Comparison of ENCODE assay signal across 8 mouse cellular contexts in genomic region chr13:76055391-76056232, GRCm38 (mm10). TPM values are rescaled to one million over a fixed set of nuclear protein-coding genes. Genes with fewer than 3 reads are reported as not detected.
DNase-seq lines count a peak whose midpoint lies in the region; ATAC-seq and TF ChIP-seq lines count a peak whose summit lies in the region.

No protein-coding gene starts in this region.

- TF ChIP-seq CTCF in hindbrain, postnatal 0 days (IDR thresholded peaks at IDR 0.05; ENCODE audit: low read depth): no peak; the same call in 1 of the 2 replicates
- no peak for TF ChIP-seq CTCF in left cerebral cortex, adult 2 months (IDR thresholded peaks at IDR 0.05)

- H3K4me3 ChIP-seq in forebrain, embryonic 16.5 days (replicated peaks; ENCODE audit: low read length): peak overlapping the region; percentile 49
- peak overlapping the region; percentile 57 for H3K4me3 ChIP-seq in hindbrain, postnatal 0 days (ENCODE audit: low read length)
- peak overlapping the region; percentile 66 for H3K4me3 ChIP-seq in left cerebral cortex, adult 2 months
- peak overlapping the region; percentile 15; the same call in 1 of the 2 replicates for H3K4me3 ChIP-seq in macrophage (ENCODE audit: inconsistent target)

- H3K9ac ChIP-seq in forebrain, embryonic 16.5 days (replicated peaks; ENCODE audit: low read depth, low read length): peak overlapping the region; percentile 65
- peak overlapping the region; percentile 54 for H3K9ac ChIP-seq in hindbrain, postnatal 0 days (replicated peaks; ENCODE audit: low read length)

- peak; percentile 52 for DNase-seq in R1 (ENCODE audit: low read depth, low spot score)
- peak; percentile 82 for DNase-seq in cerebellum, adult 11-12 months
- DNase-seq in hindbrain, postnatal 0 days (ENCODE audit: low spot score): peak; percentile 53
- DNase-seq in left cerebral cortex, adult 2 months (ENCODE audit: extremely low spot score in 1 of 2, low spot score in 2 of 2): peak; percentile 31 to 50
- peak; percentile 24 for DNase-seq in right cerebral cortex, postnatal 14 days
- no peak for DNase-seq in urinary bladder, adult 2 months (ENCODE audit: low spot score)

- no peaks in the 10 kb centered on the region for H3K9me3 ChIP-seq in forebrain, embryonic 16.5 days (ENCODE audit: control insufficient read depth, low read length)
- H3K9me3 ChIP-seq in hindbrain, postnatal 0 days (ENCODE audit: low read length): no peaks in the 10 kb centered on the region

- H3K4me1 ChIP-seq in forebrain, embryonic 16.5 days (replicated peaks; ENCODE audit: control insufficient read depth, insufficient read depth, low read length): peaks cover 14% of the 10 kb centered on the region
- no peaks in the 10 kb centered on the region for H3K4me1 ChIP-seq in hindbrain, postnatal 0 days (ENCODE audit: insufficient read depth, low read length)

- peak overlapping the region; percentile 76 for H3K4me2 ChIP-seq in forebrain, embryonic 16.5 days (ENCODE audit: low read length)
- H3K4me2 ChIP-seq in hindbrain, postnatal 0 days (ENCODE audit: low read depth, low read length): peak overlapping the region; percentile 98

- H3K27ac ChIP-seq in forebrain, embryonic 16.5 days (ENCODE audit: low read length): no peak overlapping the region
- H3K27ac ChIP-seq in hindbrain, postnatal 0 days: peak overlapping the region; percentile 54
- H3K27ac ChIP-seq in left cerebral cortex, adult 2 months: peak overlapping the region; percentile 82
- no peak overlapping the region for H3K27ac ChIP-seq in macrophage

- peak; percentile 72 for ATAC-seq in forebrain, embryonic 16.5 days
- peak; percentile 67 for ATAC-seq in hindbrain, postnatal 0 days

- no peaks in the 10 kb centered on the region for H3K79me2 ChIP-seq in macrophage (ENCODE audit: inconsistent target)

- WGBS in forebrain, embryonic 16.5 days: 1% methylated on average over 52 of the region's 59 CpGs
- under 1% methylated on average over 58 of the region's 59 CpGs for WGBS in hindbrain, postnatal 0 days
- 2% methylated on average over 58 of the region's 59 CpGs for whole genome bisulfite sequencing in macrophage (ENCODE audit: missing documents)

- peaks cover 26% of the 10 kb centered on the region for H3K27me3 ChIP-seq in forebrain, embryonic 16.5 days (replicated peaks; ENCODE audit: control insufficient read depth, insufficient read depth, low read length)
- 0 out of 2 replicates have a peak, but pooled peaks cover 7% of the 10 kb centered on the region for H3K27me3 ChIP-seq in hindbrain, postnatal 0 days (ENCODE audit: insufficient read depth, low read length)

- no peaks in the 10 kb centered on the region for H3K36me3 ChIP-seq in forebrain, embryonic 16.5 days (ENCODE audit: control insufficient read depth, insufficient read depth)
- no peaks in the 10 kb centered on the region for H3K36me3 ChIP-seq in hindbrain, postnatal 0 days (ENCODE audit: insufficient read depth, low read length)
- no peaks in the 10 kb centered on the region for H3K36me3 ChIP-seq in macrophage (ENCODE audit: inconsistent target)

- intact Hi-C loops in left cerebral cortex, adult 2 months (cut with DNase I): loop anchor here (1.0 kb wide), 1 partner anchor 37 kb away; the partner anchor contains the start of gene Rfesd

RNA-seq across cellular contexts. Expression of gene Gpr150, which starts 1.2 kb away (rescaled TPM):
- polyA plus RNA-seq in forebrain, embryonic 16.5 days (2015; fragmentation: Nextera tagmentation; extraction: Ambion mirVana): 1.5 and 1.8 TPM in 2 replicates
- total RNA-seq in hindbrain, postnatal 0 days (2014; rRNA removed): 2.8 and 5.2 TPM in 2 replicates
- polyA plus RNA-seq in hindbrain, postnatal 0 days (2015; fragmentation: Nextera tagmentation; extraction: Ambion mirVana): 3.8 and 4.0 TPM in 2 replicates
- 1 to 10 TPM; 3.4 to 4.2 TPM for total RNA-seq in left cerebral cortex, adult 2 months (2021)
- total RNA-seq in macrophage (2018; cell fraction: chromatin; rRNA removed): not detected
- under 1 TPM in 5 of 26 experiments, not detected in 21; 0.05 to 0.15 (median 0.06) TPM for total RNA-seq in macrophage (2018; cell fraction: cytosol; rRNA removed)
- not detected for total RNA-seq in macrophage (2018; cell fraction: nucleus; rRNA removed)
- polyA plus RNA-seq in macrophage (2018): not detected in 3 replicates
- polyA plus RNA-seq in urinary bladder, adult 2 months (2012; rRNA removed): not detected in 2 replicates

RNA-seq across cellular contexts. Expression of gene Rfesd, which starts 37.1 kb away (rescaled TPM):
- polyA plus RNA-seq in forebrain, embryonic 16.5 days (2015; fragmentation: Nextera tagmentation; extraction: Ambion mirVana): 16.7 and 20.2 TPM in 2 replicates
- total RNA-seq in hindbrain, postnatal 0 days (2014; rRNA removed): 12.9 and 16.3 TPM in 2 replicates
- polyA plus RNA-seq in hindbrain, postnatal 0 days (2015; fragmentation: Nextera tagmentation; extraction: Ambion mirVana): 22.3 and 23.9 TPM in 2 replicates
- 10 to 100 TPM; 18.7 to 19.3 TPM for total RNA-seq in left cerebral cortex, adult 2 months (2021)
- 10 to 100 TPM in 10 of 26 experiments, 1 to 10 TPM in 16; 2.3 to 24.2 (median 8.1) TPM for total RNA-seq in macrophage (2018; cell fraction: chromatin; rRNA removed)
- 10 to 100 TPM in 23 of 26 experiments, 1 to 10 TPM in 3; 7.3 to 21.4 (median 15.4) TPM for total RNA-seq in macrophage (2018; cell fraction: cytosol; rRNA removed)
- total RNA-seq in macrophage (2018; cell fraction: nucleus; rRNA removed): 10 to 100 TPM in 12 of 26 experiments, 1 to 10 TPM in 14; 4.6 to 23.0 (median 8.7) TPM
- polyA plus RNA-seq in macrophage (2018): 13.1 to 15.2 TPM (median 13.5 TPM) in 3 replicates
- 16.4 and 17.5 TPM in 2 replicates for polyA plus RNA-seq in urinary bladder, adult 2 months (2012; rRNA removed)

RNA-seq across cellular contexts. Expression of gene Arsk, which starts 42.8 kb away (rescaled TPM):
- 4.3 and 4.6 TPM in 2 replicates for polyA plus RNA-seq in forebrain, embryonic 16.5 days (2015; fragmentation: Nextera tagmentation; extraction: Ambion mirVana)
- total RNA-seq in hindbrain, postnatal 0 days (2014; rRNA removed): 6.7 and 8.7 TPM in 2 replicates
- 5.1 and 6.3 TPM in 2 replicates for polyA plus RNA-seq in hindbrain, postnatal 0 days (2015; fragmentation: Nextera tagmentation; extraction: Ambion mirVana)
- 1 to 10 TPM; 4.3 to 6.6 TPM for total RNA-seq in left cerebral cortex, adult 2 months (2021)
- total RNA-seq in macrophage (2018; cell fraction: chromatin; rRNA removed): 10 to 100 TPM in 10 of 26 experiments, 1 to 10 TPM in 12, under 1 TPM in 4; 0.73 to 38.7 (median 8.5) TPM
- 10 to 100 TPM in 13 of 26 experiments, 1 to 10 TPM in 13; 6.3 to 16.1 (median 10.3) TPM for total RNA-seq in macrophage (2018; cell fraction: cytosol; rRNA removed)
- 10 to 100 TPM in 16 of 26 experiments, 1 to 10 TPM in 10; 3.7 to 30.8 (median 10.7) TPM for total RNA-seq in macrophage (2018; cell fraction: nucleus; rRNA removed)
- polyA plus RNA-seq in macrophage (2018): 7.7 to 13.7 TPM (median 13.1 TPM) in 3 replicates
- polyA plus RNA-seq in urinary bladder, adult 2 months (2012; rRNA removed): 9.1 and 11.1 TPM in 2 replicates

RNA-seq across cellular contexts. Expression of gene Ttc37, which starts 42.9 kb away (rescaled TPM):
- polyA plus RNA-seq in forebrain, embryonic 16.5 days (2015; fragmentation: Nextera tagmentation; extraction: Ambion mirVana): 12.9 and 14.2 TPM in 2 replicates
- 11.3 and 13.5 TPM in 2 replicates for total RNA-seq in hindbrain, postnatal 0 days (2014; rRNA removed)
- polyA plus RNA-seq in hindbrain, postnatal 0 days (2015; fragmentation: Nextera tagmentation; extraction: Ambion mirVana): 5.7 and 6.2 TPM in 2 replicates
- total RNA-seq in left cerebral cortex, adult 2 months (2021): 10 to 100 TPM; 18.6 to 19.6 TPM
- total RNA-seq in macrophage (2018; cell fraction: chromatin; rRNA removed): 10 to 100 TPM in 25 of 26 experiments, 1 to 10 TPM in 1; 9.7 to 97.1 (median 48.2) TPM
- total RNA-seq in macrophage (2018; cell fraction: cytosol; rRNA removed): 10 to 100 TPM in 16 of 26 experiments, 1 to 10 TPM in 10; 5.8 to 13.1 (median 10.5) TPM
- total RNA-seq in macrophage (2018; cell fraction: nucleus; rRNA removed): 10 to 100 TPM in 25 of 26 experiments, 1 to 10 TPM in 1; 9.5 to 42.7 (median 24.3) TPM
- 6.7 to 12.3 TPM (median 7.3 TPM) in 3 replicates for polyA plus RNA-seq in macrophage (2018)
- polyA plus RNA-seq in urinary bladder, adult 2 months (2012; rRNA removed): 10.4 and 11.6 TPM in 2 replicates

Comparison
In these comparisons a context has a peak if more than half of its experiments do, and no peak if none do; other contexts are left out.
1. H3K27ac ChIP-seq: peak in hindbrain, postnatal 0 days (single experiment) and left cerebral cortex, adult 2 months (single experiment); none in forebrain, embryonic 16.5 days (single experiment) and macrophage (single experiment).
2. H3K4me3 ChIP-seq: peak in every context shown above with its lines; median percentile 66 in left cerebral cortex, adult 2 months; 57 in hindbrain, postnatal 0 days; 49 in forebrain, embryonic 16.5 days; 15 in macrophage.